Mouse (Mus musculus) kidney, postnatal 4 days (tissue): ENCODE results near the gene Krtap6-1.
"Not testable (repeated sequence)": the region's sequence is repeated elsewhere in the genome, so short reads cannot be mapped to it uniquely, and the experiment has no call there.

Experiments
- DNase-seq, 2 experiments: peaks; one replicate each; pipeline ENCODE4 v3.0.0; 2021; ENCODE audit warnings: mixed read lengths in 2 of 2

The Krtap6-1 gene

GRCm38 (mm10) chr16:89031399-89031798 is at the start of gene Krtap6-1:
Gene Krtap6-1, plus strand, starts transcription at chr16:89031699.
- DNase-seq, result not testable (repeated sequence)

GRCm38 (mm10) chr16:89010659-89011058 is 20.8 kb upstream of the Krtap6-1 start, which contains the start of gene Krtap22-2:
Gene Krtap22-2, minus strand, starts transcription at chr16:89010759.
- DNase-seq, result no peak

GRCm38 (mm10) chr16:89013973-89014372 is 17.5 kb upstream of the Krtap6-1 start:
- DNase-seq, result no peak

DNA sequence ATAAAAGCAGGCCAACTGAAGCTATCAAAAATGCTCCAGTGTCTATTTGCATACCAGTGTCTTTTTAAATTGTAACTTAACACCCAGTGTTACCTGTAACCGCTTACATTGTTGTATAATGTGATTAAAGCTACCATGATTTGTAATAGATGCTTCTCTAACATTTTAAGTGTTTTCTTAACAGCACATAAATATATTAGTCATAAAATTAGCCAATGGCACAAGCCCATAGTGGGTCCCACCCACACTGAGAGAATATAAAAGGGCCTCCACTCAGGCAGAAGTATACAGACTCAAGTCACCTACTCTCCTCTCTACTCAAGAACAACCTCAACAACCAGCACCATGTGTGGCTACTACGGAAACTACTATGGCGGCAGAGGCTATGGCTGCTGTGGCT is 16.5 kb upstream of the Krtap6-1 start, which contains the start of gene Gm10229:
Gm10229 (plus strand) TSS at position 301 of the 400 bp plus-strand sequence.
- not testable (repeated sequence) for DNase-seq

DNA sequence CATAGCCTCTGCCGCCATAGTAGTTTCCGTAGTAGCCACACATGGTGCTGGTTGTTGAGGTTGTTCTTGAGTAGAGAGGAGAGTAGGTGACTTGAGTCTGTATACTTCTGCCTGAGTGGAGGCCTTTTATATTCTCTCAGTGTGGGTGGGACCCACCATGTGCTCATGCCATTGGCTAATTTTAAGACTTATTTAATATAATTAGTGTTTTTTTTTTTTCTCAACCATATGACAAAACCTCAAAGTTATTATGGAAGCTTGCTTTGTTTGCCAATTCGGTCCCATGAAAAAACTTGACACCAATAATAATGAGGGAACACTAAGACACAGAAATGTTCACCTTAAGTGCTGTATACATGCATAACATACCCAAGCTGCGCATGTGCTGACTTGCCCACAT is 9.9 kb downstream of the Krtap6-1 start, which contains the start of gene Gm10228:
Gm10228 (minus strand) TSS at position 101 of the 400 bp plus-strand sequence.
- not testable (repeated sequence) for DNase-seq

DNA sequence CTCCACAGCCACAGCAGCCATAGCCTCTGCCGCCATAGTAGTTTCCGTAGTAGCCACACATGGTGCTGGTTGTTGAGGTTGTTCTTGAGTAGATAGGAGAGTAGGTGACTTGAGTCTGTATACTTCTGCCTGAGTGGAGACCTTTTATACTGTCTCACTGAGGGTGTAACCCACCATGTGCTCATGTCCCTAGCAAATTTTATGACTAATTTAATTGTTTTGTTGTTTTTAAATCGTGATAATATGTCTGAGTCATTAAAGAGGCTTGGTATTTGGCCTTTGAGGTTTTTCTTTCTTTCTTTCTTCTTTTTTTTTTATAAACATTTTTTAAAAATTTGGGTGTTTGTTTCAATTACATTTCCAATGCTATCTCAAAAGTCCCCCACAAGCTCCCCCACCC is 16.3 kb downstream of the Krtap6-1 start, which contains the start of gene Krtap6-5:
Krtap6-5 (minus strand) TSS at position 101 of the 400 bp plus-strand sequence.
- no peak for DNase-seq

- DNase-seq, result not testable (repeated sequence)
Observed at GRCm38 (mm10) chr16:89063902-89064301, 32.4 kb downstream of the Krtap6-1 start, which contains the start of gene 1110025L11Rik. Gene 1110025L11Rik, minus strand, starts transcription at chr16:89064002.

DNA sequence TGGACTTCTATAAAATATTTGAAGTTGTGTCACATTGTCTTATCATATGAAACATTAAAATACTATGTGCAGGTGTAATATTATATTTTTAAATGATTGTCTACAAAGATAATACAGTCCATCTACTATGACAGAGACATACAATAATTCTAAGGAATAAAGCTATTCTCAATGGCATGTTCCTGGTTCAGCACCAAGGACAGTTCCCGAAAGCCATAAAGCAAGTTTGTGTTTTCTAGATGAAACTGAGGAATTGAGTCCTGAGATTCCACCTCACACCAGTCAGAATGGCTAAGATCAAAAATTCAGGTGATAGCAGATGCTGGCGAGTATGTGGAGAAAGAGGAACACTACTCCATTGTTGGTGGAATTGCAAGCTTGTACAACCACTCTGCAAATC is 39.5 kb downstream of the Krtap6-1 start:
- DNase-seq, result peak; percentile 49 to 52
